Mouse (Mus musculus): ENCODE measurements around the gene AI597479. TPM values are rescaled to one million over a fixed set of nuclear protein-coding genes. Genes with fewer than 3 reads are reported as not detected.
"Not testable (repeated sequence)": the region's sequence is repeated elsewhere in the genome, so short reads cannot be mapped to it uniquely, and the experiment has no call there.

The AI597479 gene
- total RNA-seq, 1 experiment from 2014 or later = 14.6 TPM

DNA sequence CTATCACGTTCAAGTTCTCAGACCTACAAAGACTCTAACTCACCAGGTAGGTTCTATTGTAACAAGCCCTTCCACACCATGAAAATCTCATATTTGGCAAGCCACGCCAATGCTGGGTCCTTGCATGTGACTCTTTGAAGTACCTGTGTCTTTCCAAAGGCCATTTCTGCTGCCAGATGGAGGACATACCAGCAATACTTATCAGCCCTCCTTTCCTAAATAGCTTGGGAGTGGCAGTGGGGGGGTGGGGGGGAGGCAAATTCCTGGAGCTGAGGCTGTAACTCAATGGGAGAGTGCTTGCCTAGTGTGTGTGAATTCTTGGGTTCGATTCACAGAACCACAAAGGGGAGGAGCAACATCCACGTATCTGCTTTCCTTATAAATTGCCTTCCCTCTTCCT lies 26.2 kb downstream of the AI597479 start:
- no peak for DNase-seq

- DNase-seq = no peak
Measured at GRCm38 (mm10) chr1:43127196-43127595, 28.7 kb downstream of the AI597479 start.

GRCm38 (mm10) chr1:43127820-43128610 lies 29.5 kb downstream of the AI597479 start:
- DNase-seq = no peak

GRCm38 (mm10) chr1:43130219-43130981 lies 31.9 kb downstream of the AI597479 start:
- no peak for DNase-seq

DNA sequence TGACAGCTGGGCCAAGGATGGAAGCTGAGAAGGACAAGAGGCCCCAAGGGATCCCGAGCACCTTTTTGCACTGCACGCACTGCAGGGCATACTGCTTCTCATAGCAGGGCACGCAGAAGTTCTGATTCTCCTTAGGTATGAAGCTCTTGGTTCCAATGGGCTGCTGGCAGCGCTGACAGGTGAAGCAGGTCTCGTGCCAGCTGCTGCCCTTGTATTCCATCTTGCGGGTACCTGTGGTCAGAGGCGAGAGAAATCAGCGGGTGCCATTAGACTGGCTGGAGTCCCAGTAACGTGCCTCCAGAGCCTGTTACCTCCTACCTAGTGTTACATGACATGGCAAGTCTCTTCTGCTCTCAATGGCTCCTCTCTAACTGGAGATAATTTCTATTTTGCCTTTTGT lies 33.1 kb downstream of the AI597479 start:
- DNase-seq = no peak

DNA sequence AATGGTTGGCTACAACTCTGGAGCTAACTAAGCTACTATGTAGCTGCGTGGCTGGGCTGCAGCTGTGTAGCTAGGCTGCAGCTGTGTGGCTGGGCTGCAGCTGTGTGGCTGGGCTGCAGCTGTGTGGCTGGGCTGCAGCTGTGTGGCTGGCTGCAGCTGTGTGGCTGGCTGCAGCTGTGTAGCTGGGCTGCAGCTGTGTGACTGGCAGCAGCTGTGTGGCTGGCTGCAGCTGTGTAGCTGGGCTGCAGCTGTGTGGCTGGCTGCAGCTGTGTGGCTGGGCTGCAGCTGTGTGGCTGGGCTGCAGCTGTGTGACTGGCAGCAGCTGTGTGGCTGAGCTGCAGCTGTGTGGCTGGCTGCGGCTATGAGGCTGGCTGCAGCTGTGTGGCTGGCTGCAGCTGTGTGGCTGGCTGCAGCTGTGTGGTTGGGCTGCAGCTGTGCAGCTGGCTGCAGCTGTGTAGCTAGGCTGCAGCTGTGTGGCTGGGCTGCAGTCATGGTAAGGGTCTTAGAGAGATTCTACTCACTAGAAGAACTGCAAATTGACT lies 38.0 kb downstream of the AI597479 start:
- not testable (repeated sequence) for DNase-seq

- no peak for DNase-seq
Measured at GRCm38 (mm10) chr1:43137334-43137733, 38.8 kb downstream of the AI597479 start.

GRCm38 (mm10) chr1:43138268-43138812 lies 39.8 kb downstream of the AI597479 start:
- DNase-seq = peak; percentile 28

DNA sequence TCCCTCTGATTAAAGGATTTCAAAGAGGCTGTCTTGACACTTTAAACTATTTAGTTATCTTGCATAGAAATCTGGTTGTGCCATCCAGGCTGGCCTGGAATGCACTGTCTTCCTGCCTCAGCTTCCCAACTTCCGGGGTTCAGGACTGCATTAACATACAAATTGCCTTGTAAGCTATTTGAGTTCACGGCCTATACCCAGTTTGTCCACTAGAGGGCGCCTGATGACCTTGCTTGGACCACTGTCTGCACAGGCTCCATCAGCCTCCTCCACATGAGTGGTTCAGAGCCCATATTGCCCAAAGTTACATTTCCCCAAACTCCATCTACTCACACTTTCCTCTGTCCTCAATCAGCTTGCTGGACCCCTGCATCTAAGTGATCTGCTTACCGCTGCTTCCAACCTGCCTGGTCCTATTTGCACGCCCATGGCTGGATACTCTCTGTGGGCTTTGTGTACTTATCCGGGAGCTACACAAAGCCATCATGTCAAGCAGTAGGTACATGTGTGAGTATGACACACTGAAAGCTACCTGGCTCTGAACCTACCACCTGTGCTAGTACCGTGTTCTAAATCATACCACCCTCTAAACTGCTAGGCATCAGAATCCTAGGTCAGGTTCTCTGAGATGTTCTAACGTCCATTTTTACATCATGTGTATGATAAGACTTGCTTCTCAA lies 41.2 kb downstream of the AI597479 start:
- peak; percentile 91 for DNase-seq

DNA sequence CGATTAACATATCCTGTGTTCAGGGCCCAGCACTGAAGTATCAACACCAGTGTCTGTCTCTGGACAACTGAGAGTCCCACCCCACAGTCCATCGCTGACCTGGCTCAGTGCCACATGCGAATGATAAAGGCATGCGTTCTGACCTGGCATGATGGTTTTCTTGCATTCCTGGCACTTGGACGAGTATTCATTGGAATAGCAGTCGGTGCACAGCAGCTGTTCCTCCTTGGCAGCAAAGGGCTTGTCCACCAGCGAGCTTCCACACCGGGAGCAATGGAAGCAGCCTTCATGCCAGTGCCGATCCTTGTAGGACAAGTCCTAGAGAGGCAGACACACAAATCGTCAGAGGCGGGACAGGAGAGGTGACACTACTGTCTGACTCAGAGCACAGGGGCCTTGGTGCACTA lies 43.0 kb downstream of the AI597479 start:
- DNase-seq = peak; percentile 47

DNA sequence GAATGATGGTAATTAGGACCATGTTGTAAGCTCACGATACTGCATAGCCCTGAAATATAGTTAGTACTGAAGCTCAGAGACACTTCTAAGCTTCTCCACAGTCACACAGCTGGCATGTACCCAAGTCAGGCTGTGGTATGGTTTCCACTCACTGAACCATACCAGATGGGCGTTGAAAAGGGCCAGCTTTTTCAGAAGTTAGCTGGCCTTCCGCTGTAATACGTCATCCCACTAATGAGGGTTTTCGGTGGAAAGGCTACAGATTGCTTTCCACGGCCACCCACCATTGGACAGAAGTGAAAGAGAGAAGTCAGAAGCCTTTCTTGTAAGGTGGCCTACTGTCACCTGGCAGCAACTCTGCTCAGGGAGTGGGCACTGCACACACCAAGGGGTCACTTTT lies 44.3 kb downstream of the AI597479 start:
- no peak for DNase-seq

- peak; percentile 28 for DNase-seq
Measured at GRCm38 (mm10) chr1:43143284-43143683, 44.8 kb downstream of the AI597479 start.

DNA sequence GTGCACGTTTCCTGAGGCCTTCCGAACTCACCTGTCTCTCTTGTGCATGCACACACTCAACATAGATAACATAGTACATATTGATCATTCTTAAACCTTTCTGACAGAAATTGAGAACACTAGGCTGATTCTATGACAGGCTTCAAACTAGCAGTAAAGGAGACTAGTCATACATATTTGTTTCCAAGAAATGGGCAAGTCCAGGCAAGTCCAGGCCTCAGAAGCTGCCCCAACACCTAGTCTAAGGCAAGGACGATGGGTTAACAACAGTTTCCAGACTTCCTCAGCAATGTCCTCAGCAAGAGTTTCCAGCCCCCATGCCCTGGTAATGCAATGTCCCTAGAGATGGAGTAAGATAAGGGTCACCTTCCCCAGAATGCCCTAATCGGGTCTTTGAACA lies 45.3 kb downstream of the AI597479 start:
- DNase-seq = no peak

DNA sequence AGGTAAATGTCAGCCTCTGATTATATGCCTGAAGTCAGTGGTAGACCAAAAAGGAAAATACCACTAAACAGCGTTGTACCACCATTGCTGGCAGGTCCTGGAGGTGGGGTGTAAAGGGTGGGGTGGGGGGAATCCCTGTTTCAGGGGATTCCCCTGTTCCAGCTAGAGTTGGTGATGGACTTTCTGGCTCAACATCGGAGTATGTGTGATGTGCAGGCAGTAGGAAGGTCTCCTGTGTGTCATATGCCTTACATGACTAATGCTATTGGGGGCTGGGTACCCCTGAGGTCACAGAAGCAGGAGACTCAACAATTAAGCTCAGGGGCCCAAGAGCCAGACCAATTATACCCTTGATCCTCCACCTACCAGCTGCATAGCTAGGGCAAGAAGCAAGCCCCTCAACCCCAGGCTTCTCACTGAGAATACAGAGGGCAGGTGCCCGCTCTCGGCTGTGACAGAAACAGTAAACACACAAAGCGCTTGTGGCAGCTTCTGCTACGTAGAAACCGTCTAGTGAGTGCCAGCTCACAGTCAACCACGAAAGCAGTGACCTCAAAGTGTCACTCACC lies 45.9 kb downstream of the AI597479 start:
- DNase-seq = peak; percentile 15

GRCm38 (mm10) chr1:43145388-43145787 lies 46.9 kb downstream of the AI597479 start:
- no peak for DNase-seq

GRCm38 (mm10) chr1:43147474-43147873 lies 49.0 kb downstream of the AI597479 start:
- no peak for DNase-seq

- DNase-seq = no peak
Measured at GRCm38 (mm10) chr1:43150225-43150624, 51.7 kb downstream of the AI597479 start.

DNA sequence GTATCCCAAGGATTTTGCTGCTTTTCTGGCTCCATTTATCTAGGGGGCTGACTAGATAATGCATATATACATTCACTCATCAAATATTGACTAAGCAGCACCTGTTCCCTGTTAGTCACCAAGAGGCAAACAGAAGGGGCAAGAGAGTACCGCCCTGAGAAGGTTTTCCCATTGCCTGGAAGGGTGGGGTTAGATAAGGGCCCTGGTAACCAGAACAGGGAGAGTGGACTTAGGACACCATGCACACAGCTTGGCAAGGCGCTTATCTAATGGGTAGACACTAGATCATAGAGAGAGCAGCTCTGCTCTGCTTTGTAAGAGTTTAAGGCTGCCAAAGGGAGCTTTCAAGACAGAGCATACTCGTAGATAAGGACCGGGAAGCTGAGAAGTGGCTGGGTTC lies 54.1 kb downstream of the AI597479 start:
- DNase-seq = no peak

GRCm38 (mm10) chr1:43153538-43153937 lies 55.0 kb downstream of the AI597479 start:
- no peak for DNase-seq

- DNase-seq = no peak
Measured at GRCm38 (mm10) chr1:43154491-43154890, 56.0 kb downstream of the AI597479 start.

DNA sequence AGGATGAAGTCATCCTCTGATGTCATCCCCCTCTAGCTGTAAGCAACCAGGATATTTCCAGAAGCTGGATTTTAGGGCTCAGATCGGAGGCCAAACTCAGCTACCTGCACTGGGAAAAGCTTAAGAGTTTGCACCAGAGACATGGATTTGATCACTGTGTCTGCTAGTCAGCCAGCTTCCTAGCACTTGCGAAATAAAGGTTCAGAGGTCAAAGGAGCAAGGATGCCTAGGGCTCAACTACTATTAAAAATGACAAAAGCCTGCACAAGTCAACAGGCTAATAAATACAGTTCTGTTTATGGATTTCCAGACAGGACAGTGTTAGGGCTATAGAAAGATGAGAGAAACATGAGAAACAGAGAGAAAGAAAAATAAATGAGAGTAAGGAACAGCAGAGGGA lies 59.4 kb downstream of the AI597479 start:
- DNase-seq = no peak

GRCm38 (mm10) chr1:43159429-43159828 lies 60.9 kb downstream of the AI597479 start:
- DNase-seq = no peak

Data from adrenal gland, postnatal 14 days (tissue).